Mouse (Mus musculus) midbrain, embryonic 12.5 days (tissue): ENCODE measurements around the gene Phkb. TPM values are rescaled to one million over a fixed set of nuclear protein-coding genes. Genes with fewer than 3 reads are reported as not detected.

Experiments used
- polyA plus RNA-seq: library from polyadenylated mRNA; unstranded; fragments of >200 nt; fragmentation: Nextera tagmentation; extraction: Ambion mirVana; gene quantifications from 2 replicates; pipeline ENCODE4 v1.2.1, GENCODE M21; 2016

Gene Phkb
- polyA plus RNA-seq, 1 experiment from 2014 or later, result 43.8 TPM

Other genes with a start within 250 kb of the Phkb start
- gene Neto2, start 140.0 kb upstream of the Phkb start, polyA plus RNA-seq, result 44.4 and 49.1 TPM in 2 replicates
- 116 and 118 TPM in 2 replicates for gene Itfg1, start within 50 bp of the Phkb start, polyA plus RNA-seq